Mouse (Mus musculus) regulatory T cell (primary cell): ENCODE data around the gene Atp23.

Experiments
- in situ Hi-C: fragments of 300-600 bp; cut with MboI, MseI; formaldehyde crosslinking; loops from one replicate; pipeline ENCODE4 v1.15.1; 2025; ENCODE audit warnings: high pct_unique_total_duplicates

Gene Atp23

GRCm38 (mm10) chr10:126900821-126901487, at the start of gene Atp23:
Atp23 (minus strand) TSS chr10:126901355.
- in situ Hi-C loops, result no loop called here

GRCm38 (mm10) chr10:126950572-126950971, 49.4 kb upstream of the Atp23 start:
- in situ Hi-C loops, result no loop called here

GRCm38 (mm10) chr10:126949824-126950223, 48.7 kb upstream of the Atp23 start:
- in situ Hi-C loops, result no loop called here

- in situ Hi-C loops, result no loop called here
Observed at GRCm38 (mm10) chr10:126945531-126945930, 44.4 kb upstream of the Atp23 start.

GRCm38 (mm10) chr10:126940949-126941348, 39.8 kb upstream of the Atp23 start:
- in situ Hi-C loops, result no loop called here

GRCm38 (mm10) chr10:126935556-126936381, 34.6 kb upstream of the Atp23 start:
- in situ Hi-C loops, result no loop called here

- in situ Hi-C loops, result no loop called here
Observed at GRCm38 (mm10) chr10:126935121-126935520, 34.0 kb upstream of the Atp23 start.

- in situ Hi-C loops, result loop anchor here (5.0 kb wide), 1 partner anchor 88 kb away; no protein-coding TSS in a partner anchor
Observed at GRCm38 (mm10) chr10:126934561-126934960, 33.4 kb upstream of the Atp23 start.

- in situ Hi-C loops, result loop anchor here (5.0 kb wide), 1 partner anchor 91 kb away; no protein-coding TSS in a partner anchor
Observed at GRCm38 (mm10) chr10:126931760-126932139, 30.6 kb upstream of the Atp23 start.

GRCm38 (mm10) chr10:126931123-126931759, 30.1 kb upstream of the Atp23 start:
- in situ Hi-C loops, result loop anchor here (5.0 kb wide), 1 partner anchor 91 kb away; no protein-coding TSS in a partner anchor

GRCm38 (mm10) chr10:126930270-126931121, 29.3 kb upstream of the Atp23 start:
- in situ Hi-C loops, result loop anchor here (5.0 kb wide), 1 partner anchor 92 kb away; no protein-coding TSS in a partner anchor

GRCm38 (mm10) chr10:126929543-126929942, 28.4 kb upstream of the Atp23 start:
- in situ Hi-C loops, result no loop called here

GRCm38 (mm10) chr10:126928819-126929206, 27.7 kb upstream of the Atp23 start:
- in situ Hi-C loops, result no loop called here

GRCm38 (mm10) chr10:126928011-126928818, 27.1 kb upstream of the Atp23 start:
- in situ Hi-C loops, result no loop called here

- in situ Hi-C loops, result no loop called here
Observed at GRCm38 (mm10) chr10:126927101-126927961, 26.2 kb upstream of the Atp23 start.

- in situ Hi-C loops, result no loop called here
Observed at GRCm38 (mm10) chr10:126925391-126925790, 24.2 kb upstream of the Atp23 start.

- in situ Hi-C loops, result loop anchor here (5.0 kb wide), 1 partner anchor 58 kb away; no protein-coding TSS in a partner anchor
Observed at GRCm38 (mm10) chr10:126924087-126924486, 22.9 kb upstream of the Atp23 start.

GRCm38 (mm10) chr10:126920220-126920619, 19.1 kb upstream of the Atp23 start:
- in situ Hi-C loops, result loop anchor here (5.0 kb wide), 1 partner anchor 62 kb away; no protein-coding TSS in a partner anchor

- in situ Hi-C loops, result loop anchor here (10.0 kb wide), 1 partner anchor 116 kb away; the partner anchor contains the start of gene Tsfm
Observed at GRCm38 (mm10) chr10:126919067-126919466, 17.9 kb upstream of the Atp23 start.
